Mouse (Mus musculus) gonadal fat pad, adult 2 months (tissue): ENCODE measurements around the gene Pi4kb. TPM values are rescaled to one million over a fixed set of nuclear protein-coding genes. Genes with fewer than 3 reads are reported as not detected.
"Not testable (repeated sequence)": the region's sequence is repeated elsewhere in the genome, so short reads cannot be mapped to it uniquely, and the experiment has no call there.

Source experiments
- DNase-seq: peaks from one replicate; pipeline ENCODE4 v3.0.0-alpha.2; 2012; ENCODE audit warnings: low read depth
- polyA plus RNA-seq: library from polyadenylated mRNA; depleted of rRNA; stranded (reverse); fragments of >200 nt; gene quantifications from 2 replicates; pipeline ENCODE4 v1.2.3, GENCODE M21; 2012

Gene Pi4kb
- polyA plus RNA-seq, 1 experiment = 50.7 TPM

GRCm38 (mm10) chr3:95015337-95015872 is 40.9 kb downstream of the Pi4kb start, which contains the start of gene Zfp687:
Gene Zfp687, minus strand, starts transcription at chr3:95015448.
- DNase-seq = peak; percentile 89

DNA sequence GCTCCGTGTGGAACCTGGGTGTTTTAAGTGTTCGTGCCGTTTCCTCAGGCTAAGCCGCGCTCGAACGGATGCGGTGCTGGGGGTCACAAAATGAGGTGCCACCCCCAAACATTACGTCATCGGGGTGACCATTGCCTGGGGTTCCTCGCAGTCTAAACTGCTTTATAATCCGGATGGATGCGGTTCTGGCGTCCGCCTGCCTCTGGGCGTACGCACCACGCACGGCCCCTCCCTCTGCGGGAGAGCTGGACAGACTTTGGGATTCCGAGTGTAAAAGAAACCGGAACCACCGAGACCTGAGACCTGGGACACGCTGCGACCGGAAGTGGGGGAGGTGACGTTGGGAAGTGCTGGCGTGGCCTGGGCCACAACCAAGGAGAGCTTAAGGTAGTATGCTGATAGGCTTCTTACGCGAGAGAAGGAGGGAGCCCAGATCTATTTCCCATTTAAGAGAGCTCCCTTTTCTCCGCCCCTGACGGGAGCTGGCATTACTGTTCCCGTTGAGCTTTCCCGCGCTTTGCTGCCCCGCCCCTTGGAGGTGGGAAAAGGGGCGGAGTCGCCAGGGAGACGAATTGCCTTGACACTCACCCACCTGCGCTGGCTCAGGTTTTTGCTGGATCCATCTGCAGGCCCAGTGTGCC is 41.5 kb downstream of the Pi4kb start:
- DNase-seq = peak; percentile 90

DNA sequence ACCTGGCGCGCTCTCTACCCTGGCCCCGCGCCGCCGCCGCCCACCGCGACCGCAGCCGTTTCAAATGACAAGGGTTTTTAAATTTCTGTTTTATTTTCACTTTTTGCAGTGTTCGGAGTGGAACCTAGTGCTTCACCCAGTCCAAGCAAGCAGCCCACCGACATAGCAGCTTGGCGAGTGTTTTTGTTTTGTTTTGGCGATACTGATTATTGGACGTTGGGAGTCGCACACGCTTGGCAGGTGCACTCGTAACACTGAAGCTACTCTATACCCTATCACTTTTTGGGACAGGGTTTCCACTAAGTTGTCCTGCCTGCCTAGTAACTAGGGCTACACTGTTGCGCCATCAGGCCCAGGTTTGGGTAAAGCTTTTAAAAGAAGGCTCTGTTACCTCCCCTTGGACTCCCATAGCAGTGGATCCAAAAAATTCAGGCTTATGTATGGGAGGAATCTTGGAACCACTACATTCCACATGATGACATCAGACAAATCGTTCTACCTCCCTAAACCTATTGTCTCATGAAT is 42.1 kb downstream of the Pi4kb start:
- DNase-seq = no peak

DNA sequence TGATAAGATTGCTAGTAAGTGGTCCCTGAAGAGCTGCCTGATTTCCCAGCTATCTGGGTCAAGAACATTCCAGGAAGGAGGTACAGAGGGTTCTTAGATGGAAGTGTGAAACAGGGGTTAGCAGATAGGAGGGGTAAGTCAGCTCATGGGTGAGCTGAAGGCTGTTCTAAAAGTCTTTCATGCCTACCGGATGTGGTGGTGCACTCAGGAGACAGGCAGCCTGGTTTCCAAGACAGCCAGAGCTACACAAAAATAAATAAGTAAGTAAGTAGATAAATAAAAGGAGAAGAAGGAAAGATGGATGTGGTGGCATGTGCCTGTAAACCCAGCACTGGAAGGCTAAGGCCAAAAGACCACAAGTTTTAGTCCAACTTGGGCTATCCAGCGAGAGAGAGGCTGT is 44.2 kb downstream of the Pi4kb start:
- DNase-seq = no peak

DNA sequence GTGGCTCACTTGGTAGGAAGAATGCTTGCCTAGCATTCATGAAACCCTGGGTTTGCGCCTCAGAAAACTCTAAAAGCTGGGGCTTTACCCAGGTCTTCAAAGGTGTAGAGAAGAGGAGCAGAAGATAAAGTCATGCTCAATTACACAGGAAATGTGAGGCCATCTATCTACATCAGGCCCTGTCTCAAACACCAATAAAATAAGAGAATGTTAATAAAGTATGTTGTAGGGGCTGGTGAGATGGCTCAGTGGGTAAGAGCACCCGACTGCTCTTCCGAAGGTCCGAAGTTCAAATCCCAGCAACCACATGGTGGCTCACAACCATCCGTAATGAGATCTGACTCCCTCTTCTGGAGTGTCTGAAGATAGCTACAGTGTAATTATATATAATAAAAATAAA is 46.4 kb downstream of the Pi4kb start:
- not testable (repeated sequence) for DNase-seq

DNA sequence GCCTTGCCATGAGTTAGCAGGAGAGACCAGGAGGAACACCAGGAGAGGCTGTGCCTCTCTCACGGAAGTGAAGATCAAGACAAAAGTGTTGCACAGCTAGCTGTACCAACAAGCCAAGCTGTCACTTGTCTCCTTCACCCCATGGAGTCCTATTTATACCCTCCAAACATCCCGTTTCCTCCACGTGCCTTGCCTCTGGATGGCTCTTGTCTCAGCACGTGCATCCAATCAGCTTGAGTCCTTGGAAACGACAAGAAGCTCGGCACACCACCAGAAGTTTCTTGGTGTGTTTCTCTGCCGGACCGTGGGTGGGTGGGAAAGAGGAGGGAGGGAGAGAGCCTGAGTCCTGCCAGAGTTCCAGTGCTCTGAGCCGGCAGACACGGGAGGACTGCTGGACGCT is 50.0 kb downstream of the Pi4kb start:
- no peak for DNase-seq

GRCm38 (mm10) chr3:95025202-95025601 is 50.7 kb downstream of the Pi4kb start:
- DNase-seq = no peak

GRCm38 (mm10) chr3:95027057-95027645 is 52.6 kb downstream of the Pi4kb start:
- DNase-seq = no peak

DNA sequence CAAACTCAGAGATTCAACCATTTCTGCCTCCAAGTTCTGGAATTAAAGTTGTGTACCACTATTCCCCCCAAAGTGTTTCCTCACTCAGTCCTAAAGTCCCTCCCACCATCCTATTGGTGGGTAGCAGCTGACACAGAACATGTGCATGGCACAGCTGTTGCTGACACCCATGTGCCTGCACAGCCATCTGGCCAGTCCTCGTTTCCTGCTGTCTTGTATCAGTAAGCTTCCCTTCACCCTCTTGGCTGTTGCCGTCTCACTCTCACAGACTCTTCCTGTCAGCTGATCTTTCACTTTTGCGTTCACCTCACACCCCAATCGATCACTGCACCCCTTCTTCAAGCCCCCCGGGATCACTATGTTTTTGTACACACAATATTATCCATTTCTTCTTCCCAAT is 53.2 kb downstream of the Pi4kb start:
- DNase-seq = no peak

- no peak for DNase-seq
These were observed 54.1 kb downstream of the Pi4kb start for GRCm38 (mm10) chr3:95028603-95029002.

GRCm38 (mm10) chr3:95029291-95029827 is 54.8 kb downstream of the Pi4kb start:
- not testable (repeated sequence) for DNase-seq

- DNase-seq = no peak
These were observed 55.4 kb downstream of the Pi4kb start for GRCm38 (mm10) chr3:95029953-95030352.

DNA sequence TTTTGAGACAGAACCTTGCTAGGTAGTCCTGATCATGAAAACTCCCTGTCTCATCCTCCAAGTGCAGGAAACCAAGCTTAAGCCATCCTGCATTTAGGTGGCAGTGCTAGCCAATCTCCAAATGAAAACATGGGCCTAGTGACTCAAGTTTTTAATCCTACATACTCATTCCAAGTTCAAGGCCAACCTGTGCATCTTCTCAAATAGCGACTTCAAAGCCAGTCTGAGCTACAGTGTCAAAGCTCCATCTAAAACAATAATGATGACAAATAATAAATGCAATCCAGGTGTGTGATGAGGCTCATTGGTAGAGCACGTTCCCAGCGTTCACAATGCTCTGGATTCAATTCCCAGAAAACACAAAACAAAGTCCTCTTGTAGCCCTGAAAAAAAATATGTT is 67.1 kb downstream of the Pi4kb start:
- no peak for DNase-seq

GRCm38 (mm10) chr3:95042166-95042837 is 67.8 kb downstream of the Pi4kb start, which contains the start of gene Psmd4:
Gene Psmd4, minus strand, starts transcription at chr3:95042614.
- DNase-seq = peak; percentile 83

GRCm38 (mm10) chr3:95042838-95043229 is 68.3 kb downstream of the Pi4kb start:
- DNase-seq = no peak

DNA sequence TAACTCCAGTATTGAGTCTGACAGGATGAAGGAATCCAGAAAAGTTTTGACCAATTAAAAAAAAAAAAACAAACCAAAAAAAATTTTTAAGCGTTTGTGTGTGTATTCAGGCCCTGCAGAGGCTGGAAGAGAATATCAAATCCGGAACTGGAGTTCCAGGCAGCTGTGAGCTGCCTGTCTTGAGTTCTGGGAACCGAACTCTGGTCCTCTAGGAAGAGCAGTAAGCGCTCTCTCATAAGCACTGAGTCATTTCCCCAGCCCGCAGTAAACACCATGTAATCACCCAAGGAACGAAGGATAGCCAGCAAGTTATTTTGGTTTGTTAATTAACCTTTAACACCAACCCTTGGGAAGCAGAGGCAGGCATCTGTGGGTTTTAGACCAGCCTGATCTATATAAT is 68.7 kb downstream of the Pi4kb start:
- no peak for DNase-seq

GRCm38 (mm10) chr3:95046462-95047057 is 72.0 kb downstream of the Pi4kb start:
- DNase-seq = no peak

DNA sequence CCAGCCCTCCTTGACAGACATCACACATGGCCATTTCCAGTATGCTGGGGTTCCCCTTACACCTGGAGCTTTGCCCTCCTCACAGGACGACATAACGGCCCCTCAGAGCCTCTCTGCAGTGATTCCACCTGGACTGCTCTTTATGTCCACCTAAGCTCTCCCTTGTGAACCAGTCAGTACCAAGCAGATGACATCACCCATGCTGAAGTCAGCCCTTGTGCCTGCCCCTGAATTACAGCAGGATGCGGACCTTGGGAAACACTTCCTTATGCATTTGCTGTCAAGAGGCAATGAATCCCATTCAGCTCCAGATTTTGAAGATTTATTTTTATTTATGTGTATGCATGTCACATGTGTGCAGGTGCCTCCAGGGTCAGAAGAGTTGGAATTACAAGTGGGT is 73.4 kb downstream of the Pi4kb start:
- no peak for DNase-seq

DNA sequence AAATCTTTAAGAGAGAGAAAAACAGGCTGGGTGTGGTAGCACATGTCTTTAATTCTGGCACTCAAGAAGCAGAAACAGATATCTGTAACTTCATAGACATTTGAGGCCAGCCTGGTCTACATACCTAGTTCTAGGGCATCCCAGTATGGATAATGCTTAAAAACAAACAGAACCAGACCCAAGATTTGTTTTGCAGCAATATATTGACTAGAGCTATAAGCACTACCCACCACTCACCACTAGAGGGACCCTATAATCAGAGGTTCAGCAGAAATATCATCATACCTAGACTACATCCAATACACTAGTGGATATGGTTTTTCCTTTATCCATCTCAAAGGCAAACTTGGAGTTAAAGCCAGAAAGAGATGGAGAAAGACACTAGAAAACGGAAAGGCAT is 78.4 kb downstream of the Pi4kb start:
- DNase-seq = no peak

DNA sequence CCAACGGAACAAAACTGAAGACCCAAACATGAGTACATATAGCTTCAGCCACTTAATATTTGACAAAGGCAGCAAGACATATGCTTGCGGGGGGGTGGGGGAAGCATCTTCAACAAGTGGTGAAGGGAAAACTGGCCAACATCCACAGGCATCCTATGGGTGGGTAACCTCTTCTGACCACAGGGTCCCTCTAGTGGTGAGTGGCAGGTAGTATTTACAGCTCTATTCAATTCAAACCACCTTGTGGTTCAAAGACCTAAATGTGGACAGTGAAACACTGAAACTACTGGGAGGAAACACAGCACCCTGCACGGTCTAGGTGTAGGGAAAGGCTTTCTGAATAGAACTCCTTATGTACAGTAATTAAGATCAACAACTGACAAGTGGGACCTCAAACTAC is 79.2 kb downstream of the Pi4kb start:
- DNase-seq = no peak

GRCm38 (mm10) chr3:95054481-95055260 is 80.1 kb downstream of the Pi4kb start:
- DNase-seq = no peak
